Comparison of ENCODE assay signal across 24 mouse cellular contexts in the genomic region with DNA sequence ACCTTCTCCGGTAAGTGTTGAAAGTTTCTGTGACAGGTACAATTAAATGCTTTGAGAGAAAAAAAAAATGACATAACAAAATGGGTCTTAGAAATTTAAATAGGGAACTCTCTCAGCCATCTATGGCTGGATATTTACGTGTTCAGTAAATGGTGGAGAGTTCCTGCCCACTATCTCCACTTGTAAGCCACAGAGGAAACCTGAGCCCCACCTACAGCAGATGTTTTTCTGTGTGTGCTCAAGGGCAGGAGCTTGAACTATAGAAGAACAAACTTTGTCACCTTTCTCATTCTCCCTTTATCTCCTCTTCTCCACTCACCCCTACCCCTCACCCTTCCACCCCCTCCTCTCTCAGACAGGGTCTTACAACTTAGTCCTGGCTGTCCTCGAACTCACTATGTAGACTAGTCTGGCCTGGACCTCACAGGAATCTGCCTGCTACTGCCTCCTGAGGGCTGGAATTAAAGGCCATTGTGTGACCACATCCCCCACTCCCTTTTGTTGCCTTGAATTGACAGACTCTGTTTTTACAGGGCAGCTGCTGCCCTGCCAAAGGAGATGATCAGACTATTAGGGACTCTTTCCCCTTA. TPM values are rescaled to one million over a fixed set of nuclear protein-coding genes. Genes with fewer than 3 reads are reported as not detected.
A peak's percentile ranks its signal among the peaks of the same experiment; 100 is the strongest.
DNase-seq lines count a peak whose midpoint lies in the region; ATAC-seq and TF ChIP-seq lines count a peak whose summit lies in the region.
"Had no signal": no experiment of that assay in that cellular context is flagged by ENCODE, and none has a peak within 500 bp of the region (broad histone marks: within the 10 kb centered on the region; RNA-seq: fewer than 3 reads in every experiment).

No protein-coding gene starts in this region.

- no peak for TF ChIP-seq CTCF in ES-Bruce4 (IDR thresholded peaks at IDR 0.05; ENCODE audit: low read depth, low read length)

- no peaks in the 10 kb centered on the region for H3K36me3 ChIP-seq in midbrain, embryonic 11.5 days (ENCODE audit: control insufficient read depth, insufficient read depth, low read length)
- H3K36me3 ChIP-seq in midbrain, embryonic 13.5 days = no peaks in the 10 kb centered on the region
- no peaks in the 10 kb centered on the region for H3K36me3 ChIP-seq in ES-Bruce4 (ENCODE audit: control insufficient read depth, insufficient read depth, low read length, poor library complexity, severe bottlenecking)
- H3K36me3 ChIP-seq in limb, embryonic 10.5 days = peaks cover 54% of the 10 kb centered on the region
- H3K36me3 ChIP-seq: embryonic facial prominence, embryonic 12.5 days; hindbrain, embryonic 13.5 days; neural tube, embryonic 12.5 days had no signal

- peak; percentile 41 for DNase-seq in midbrain, embryonic 11.5 days (ENCODE audit: low spot score, missing footprints)
- no peak for DNase-seq in limb, embryonic 10.5 days (ENCODE audit: low spot score)
- peak; percentile 16 to 22 for DNase-seq in thymus, postnatal 36 days
- no peak for DNase-seq in heart, adult 18-20 months
- DNase-seq: adrenal gland, postnatal 10 days; cerebellum, adult 2 months; cerebellum, postnatal 25 days; forebrain, postnatal 0 days; kidney, adult 2 months; kidney, postnatal 10 days; left cerebral cortex, postnatal 4 days; right cerebral cortex, postnatal 14 days had no signal

- no peak for ATAC-seq in midbrain, embryonic 11.5 days (ENCODE audit: low FRiP score)
- no peak for ATAC-seq in midbrain, embryonic 13.5 days
- ATAC-seq in megakaryocyte progenitor cell, adult 5-6 weeks (replicated peaks; ENCODE audit: poor library complexity) = no peak
- ATAC-seq: forebrain, postnatal 0 days; inflammation-experienced regulatory T-cells, adult 6 months; lung, postnatal 0 days; Patski had no signal

- 93% methylated on average over 3 of the region's 3 CpGs for WGBS in midbrain, embryonic 11.5 days
- WGBS in midbrain, embryonic 13.5 days = 92% methylated on average over 3 of the region's 3 CpGs
- WGBS in limb, embryonic 10.5 days = 87% methylated on average over 3 of the region's 3 CpGs

- peaks cover 21% of the 10 kb centered on the region for H3K4me1 ChIP-seq in midbrain, embryonic 11.5 days (ENCODE audit: control insufficient read depth, insufficient read depth, low read length)
- peaks cover 21% of the 10 kb centered on the region for H3K4me1 ChIP-seq in midbrain, embryonic 13.5 days (replicated peaks)
- peaks cover 4% of the 10 kb centered on the region for H3K4me1 ChIP-seq in ES-Bruce4 (ENCODE audit: control insufficient read depth, insufficient read depth, low read length)
- peaks cover 61% of the 10 kb centered on the region for H3K4me1 ChIP-seq in limb, embryonic 10.5 days

- H3K27me3 ChIP-seq in midbrain, embryonic 11.5 days (ENCODE audit: control insufficient read depth, insufficient read depth, low read length) = no peaks in the 10 kb centered on the region
- no peaks in the 10 kb centered on the region for H3K27me3 ChIP-seq in midbrain, embryonic 13.5 days
- H3K27me3 ChIP-seq in ES-Bruce4 (ENCODE audit: control insufficient read depth, insufficient read depth, low read length, poor library complexity, severe bottlenecking) = no peaks in the 10 kb centered on the region
- no peaks in the 10 kb centered on the region for H3K27me3 ChIP-seq in limb, embryonic 10.5 days (ENCODE audit: low read depth, poor library complexity, severe bottlenecking)
- H3K27me3 ChIP-seq: embryonic facial prominence, embryonic 12.5 days; hindbrain, embryonic 13.5 days; neural tube, embryonic 12.5 days had no signal

- peak; percentile 77; the same call in 1 of the 2 replicates for TF ChIP-seq EP300 in ES-Bruce4 (IDR thresholded peaks at IDR 0.05; ENCODE audit: insufficient read depth, low read depth, low read length)

- H3K9me3 ChIP-seq in midbrain, embryonic 11.5 days (ENCODE audit: control insufficient read depth, low read length) = no peaks in the 10 kb centered on the region
- H3K9me3 ChIP-seq in midbrain, embryonic 13.5 days = no peaks in the 10 kb centered on the region
- H3K9me3 ChIP-seq in ES-Bruce4 (replicated peaks; ENCODE audit: control insufficient read depth, insufficient read depth, low read length, poor library complexity, severe bottlenecking) = no peaks in the 10 kb centered on the region
- no peaks in the 10 kb centered on the region for H3K9me3 ChIP-seq in limb, embryonic 10.5 days (replicated peaks)
- H3K9me3 ChIP-seq: embryonic facial prominence, embryonic 12.5 days; hindbrain, embryonic 13.5 days; midbrain, embryonic 10.5 days; neural tube, embryonic 12.5 days had no signal

- H3K27ac ChIP-seq in midbrain, embryonic 11.5 days (ENCODE audit: low read depth, low read length) = no peak overlapping the region
- H3K27ac ChIP-seq in midbrain, embryonic 13.5 days = no peak overlapping the region
- no peak overlapping the region for H3K27ac ChIP-seq in ES-Bruce4 (ENCODE audit: insufficient read depth, low read length)
- H3K27ac ChIP-seq in limb, embryonic 10.5 days = peak overlapping the region; percentile 51
- H3K27ac ChIP-seq: embryonic facial prominence, embryonic 12.5 days; hindbrain, embryonic 13.5 days; macrophage; midbrain, embryonic 10.5 days; neural tube, embryonic 12.5 days had no signal

- H3K4me3 ChIP-seq in midbrain, embryonic 11.5 days (ENCODE audit: low read depth, low read length) = no peak overlapping the region
- no peak overlapping the region for H3K4me3 ChIP-seq in midbrain, embryonic 13.5 days (replicated peaks)
- no peak overlapping the region for H3K4me3 ChIP-seq in ES-Bruce4 (ENCODE audit: low read depth, low read length)
- H3K4me3 ChIP-seq in limb, embryonic 10.5 days = no peak overlapping the region
- H3K4me3 ChIP-seq: embryonic facial prominence, embryonic 12.5 days; hindbrain, embryonic 13.5 days; midbrain, embryonic 10.5 days; neural tube, embryonic 12.5 days had no signal

- no peak overlapping the region for H3K9ac ChIP-seq in midbrain, embryonic 11.5 days (ENCODE audit: low read length)
- H3K9ac ChIP-seq in midbrain, embryonic 13.5 days (replicated peaks) = no peak overlapping the region
- no peak overlapping the region for H3K9ac ChIP-seq in ES-Bruce4 (ENCODE audit: low read depth, poor library complexity, severe bottlenecking)
- H3K9ac ChIP-seq: embryonic facial prominence, embryonic 12.5 days; forebrain, postnatal 0 days; hindbrain, embryonic 13.5 days; neural tube, embryonic 12.5 days had no signal

- TF ChIP-seq POLR2A in ES-Bruce4 (IDR thresholded peaks at IDR 0.05; ENCODE audit: insufficient read depth, low read length) = no peak

- no peak overlapping the region for H3K4me2 ChIP-seq in midbrain, embryonic 11.5 days
- H3K4me2 ChIP-seq in midbrain, embryonic 13.5 days (replicated peaks) = no peak overlapping the region
- H3K4me2 ChIP-seq: embryonic facial prominence, embryonic 12.5 days; hindbrain, embryonic 13.5 days; neural tube, embryonic 12.5 days had no signal

RNA-seq across cellular contexts. Expression of a gene that starts 41.9 kb away (rescaled TPM):
- 46.9 and 54.6 TPM in 2 replicates for polyA plus RNA-seq in midbrain, embryonic 11.5 days (2014; fragmentation: Nextera tagmentation; extraction: Ambion mirVana)
- 19.4 and 21.6 TPM in 2 replicates for polyA plus RNA-seq in midbrain, embryonic 13.5 days (2015; fragmentation: Nextera tagmentation; extraction: Ambion mirVana)
- polyA plus RNA-seq in ES-Bruce4 (2011; ENCODE audit: insufficient read depth, insufficient read length, low read depth, missing spikeins) = 0.78 and 0.81 TPM in 2 replicates
- polyA plus RNA-seq in limb, embryonic 10.5 days (2016; fragmentation: Nextera tagmentation; extraction: Ambion mirVana) = 216 and 262 TPM in 2 replicates
- total RNA-seq in heart, adult 18-20 months (2021) = 1 to 10 TPM; 6.8 to 6.9 TPM
- total RNA-seq in megakaryocyte progenitor cell, adult 5-6 weeks (2015) = not detected in 2 replicates
- not detected in 2 replicates for total RNA-seq in megakaryocyte progenitor cell, adult 5-6 weeks (2017)
- total RNA-seq: granulocyte monocyte progenitor cell, adult 5-6 weeks had no signal
- polyA plus RNA-seq: Patski had no signal

Comparison
In these comparisons a context has a peak if more than half of its experiments do, and no peak if none do; other contexts are left out.
1. DNase-seq: peak in midbrain, embryonic 11.5 days (single experiment) and thymus, postnatal 36 days (2 of 2); none in limb, embryonic 10.5 days (single experiment) and heart, adult 18-20 months (0 of 2).
2. RNA of a gene that starts 41.9 kb away (polyA plus RNA-seq): 216 to 262 TPM in limb, embryonic 10.5 days, 46.9 to 54.6 TPM in midbrain, embryonic 11.5 days and 19.4 to 21.6 TPM in midbrain, embryonic 13.5 days; 0.78 to 0.81 TPM in ES-Bruce4; every median in the first group is over 10 times any median in the second.